Mouse (Mus musculus): ENCODE measurements around the gene Ncor1.

The Ncor1 gene

GRCm38 (mm10) chr11:62266466-62267214 is 191.7 kb downstream of the Ncor1 start:
- no peak for DNase-seq (ENCODE audit: low spot score)

All from testis, postnatal 10 days (tissue).